Mouse (Mus musculus) right cerebral cortex, postnatal 36 days (tissue): ENCODE data around the gene Cks1brt.
A peak's percentile ranks its signal among the peaks of the same experiment; 100 is the strongest.
"Not testable (repeated sequence)": the region's sequence is repeated elsewhere in the genome, so short reads cannot be mapped to it uniquely, and the experiment has no call there.

Experiments
- DNase-seq, 2 experiments: peaks; one replicate each; pipeline ENCODE4 v3.0.0; 2022; ENCODE audit warnings: low spot score in 2 of 2, mixed read lengths in 1 of 2

The Cks1brt gene

GRCm38 (mm10) chr8:85151624-85152023, at the start of gene Cks1brt:
TSS of gene Cks1brt (plus strand) at chr8:85151924.
- DNase-seq: no peak

GRCm38 (mm10) chr8:85113241-85113640, 38.5 kb upstream of the Cks1brt start:
- no peak for DNase-seq

GRCm38 (mm10) chr8:85115501-85115900, 36.2 kb upstream of the Cks1brt start:
- DNase-seq: no peak

- DNase-seq: no peak
These were observed 34.7 kb upstream of the Cks1brt start for GRCm38 (mm10) chr8:85116984-85117383.

GRCm38 (mm10) chr8:85119052-85119981, 32.4 kb upstream of the Cks1brt start:
- peak; percentile 79 to 80 for DNase-seq

- not testable (repeated sequence) for DNase-seq
These were observed 31.5 kb upstream of the Cks1brt start for GRCm38 (mm10) chr8:85120251-85120650.

- no peak for DNase-seq
These were observed 28.7 kb upstream of the Cks1brt start, which contains the start of gene Zfp791 for GRCm38 (mm10) chr8:85122995-85123394. TSS of gene Zfp791 (minus strand) at chr8:85123095.

- DNase-seq: no peak
These were observed 28.0 kb upstream of the Cks1brt start for GRCm38 (mm10) chr8:85123691-85124090.

GRCm38 (mm10) chr8:85132335-85132734, 19.4 kb upstream of the Cks1brt start:
- no peak for DNase-seq

GRCm38 (mm10) chr8:85135690-85136089, 16.0 kb upstream of the Cks1brt start:
- not testable (repeated sequence) for DNase-seq

- no peak for DNase-seq
These were observed 9.2 kb upstream of the Cks1brt start for GRCm38 (mm10) chr8:85142516-85142915.

- peak; percentile 4 to 5 for DNase-seq
These were observed 19.6 kb downstream of the Cks1brt start for GRCm38 (mm10) chr8:85171291-85171690.

- no peak for DNase-seq
These were observed 24.2 kb downstream of the Cks1brt start for GRCm38 (mm10) chr8:85175892-85176291.

- no peak for DNase-seq
These were observed 40.6 kb downstream of the Cks1brt start for GRCm38 (mm10) chr8:85192346-85192745.

- peak in 1 of 2 experiments; percentile 3 for DNase-seq
These were observed 68.5 kb downstream of the Cks1brt start for GRCm38 (mm10) chr8:85220220-85220619.

- DNase-seq: no peak
These were observed 69.3 kb downstream of the Cks1brt start for GRCm38 (mm10) chr8:85220992-85221391.
